Mouse (Mus musculus): Measurements from ENCODE around the gene Gm20517.

- TF ChIP-seq CTCF (IDR thresholded peaks at IDR 0.05; ENCODE audit: control insufficient read depth, insufficient read depth, insufficient read length): no peak
- TF ChIP-seq USF1 (IDR thresholded peaks at IDR 0.05; ENCODE audit: low read depth): no peak
- no peak for TF ChIP-seq MYOG (IDR thresholded peaks at IDR 0.05; ENCODE audit: control insufficient read depth, extremely low read depth, insufficient read length)
Measured at GRCm38 (mm10) chr17:47699055-47699454, 87.7 kb downstream of the Gm20517 start.

Data from C2C12 (cell line).